Mouse (Mus musculus): Measurements from ENCODE around the gene Asic4. TPM values are rescaled to one million over a fixed set of nuclear protein-coding genes. Genes with fewer than 3 reads are reported as not detected.

Gene Asic4
- polyA plus RNA-seq, 1 experiment from 2014 or later = 1.3 TPM

- no peak overlapping the region for H3K9ac ChIP-seq (ENCODE audit: low read length)
- no peak overlapping the region for H3K4me3 ChIP-seq (replicated peaks; ENCODE audit: low read length)
- H3K4me2 ChIP-seq (ENCODE audit: low read depth, low read length) = no peak overlapping the region
- ATAC-seq (ENCODE audit: insufficient read depth, low FRiP score) = no peak
- peaks cover 10% of the 10 kb centered on the region; the same call in 1 of the 2 replicates for H3K27me3 ChIP-seq (ENCODE audit: control insufficient read depth, insufficient read depth, low read length)
- H3K4me1 ChIP-seq (ENCODE audit: control insufficient read depth, insufficient read depth, low read length) = peaks cover 18% of the 10 kb centered on the region; the same call in 1 of the 2 replicates
- H3K27ac ChIP-seq (ENCODE audit: low read length) = no peak overlapping the region
- peaks cover 13% of the 10 kb centered on the region for H3K36me3 ChIP-seq (ENCODE audit: control insufficient read depth, insufficient read depth, low read length)
- WGBS = 92% methylated on average over 11 of the region's 11 CpGs
- no peaks in the 10 kb centered on the region for H3K9me3 ChIP-seq (replicated peaks; ENCODE audit: control insufficient read depth, low read length)
Observed at GRCm38 (mm10) chr1:75476441-75476840, 26.2 kb downstream of the Asic4 start.

- H3K36me3 ChIP-seq (ENCODE audit: control insufficient read depth, insufficient read depth, low read length) = peaks cover 13% of the 10 kb centered on the region
- peaks cover 18% of the 10 kb centered on the region; the same call in 1 of the 2 replicates for H3K4me1 ChIP-seq (ENCODE audit: control insufficient read depth, insufficient read depth, low read length)
- H3K27me3 ChIP-seq (ENCODE audit: control insufficient read depth, insufficient read depth, low read length) = peaks cover 18% of the 10 kb centered on the region; the same call in 1 of the 2 replicates
- no peak overlapping the region for H3K27ac ChIP-seq (ENCODE audit: low read length)
- 16% methylated on average over 35 of the region's 35 CpGs for WGBS
- H3K4me2 ChIP-seq (ENCODE audit: low read depth, low read length) = peak overlapping the region; percentile 51
- no peak for ATAC-seq (ENCODE audit: insufficient read depth, low FRiP score)
- H3K4me3 ChIP-seq (replicated peaks; ENCODE audit: low read length) = peak overlapping the region; percentile 20; the same call in 1 of the 2 replicates
- no peak overlapping the region for H3K9ac ChIP-seq (ENCODE audit: low read length)
- H3K9me3 ChIP-seq (replicated peaks; ENCODE audit: control insufficient read depth, low read length) = no peaks in the 10 kb centered on the region
Observed at GRCm38 (mm10) chr1:75477264-75477965, 27.2 kb downstream of the Asic4 start.

- H3K4me3 ChIP-seq (replicated peaks; ENCODE audit: low read length) = peak overlapping the region; percentile 75
- peak overlapping the region; percentile 83 for H3K9ac ChIP-seq (ENCODE audit: low read length)
- peak overlapping the region; percentile 51 for H3K4me2 ChIP-seq (ENCODE audit: low read depth, low read length)
- H3K27me3 ChIP-seq (ENCODE audit: control insufficient read depth, insufficient read depth, low read length) = peaks cover 23% of the 10 kb centered on the region
- peaks cover 18% of the 10 kb centered on the region; the same call in 1 of the 2 replicates for H3K4me1 ChIP-seq (ENCODE audit: control insufficient read depth, insufficient read depth, low read length)
- WGBS = 53% methylated on average over 3 of the region's 3 CpGs
- ATAC-seq (ENCODE audit: insufficient read depth, low FRiP score) = no peak
- H3K36me3 ChIP-seq (ENCODE audit: control insufficient read depth, insufficient read depth, low read length) = peaks cover 13% of the 10 kb centered on the region
- no peaks in the 10 kb centered on the region for H3K9me3 ChIP-seq (replicated peaks; ENCODE audit: control insufficient read depth, low read length)
- no peak overlapping the region for H3K27ac ChIP-seq (ENCODE audit: low read length)
Observed at GRCm38 (mm10) chr1:75477966-75478290, 27.7 kb downstream of the Asic4 start.

GRCm38 (mm10) chr1:75478497-75478896 lies 28.3 kb downstream of the Asic4 start:
- Histone ChIP-seq H3K27ac (ENCODE audit: low read length) (peak overlapping the region; percentile 78), H3K9ac (ENCODE audit: low read length) (peak overlapping the region; percentile 83), H3K4me2 (ENCODE audit: low read depth, low read length) (peak overlapping the region; percentile 51), H3K4me3 (replicated peaks; ENCODE audit: low read length) (peak overlapping the region; percentile 75), H3K27me3 (ENCODE audit: control insufficient read depth, insufficient read depth, low read length) (peaks cover 27% of the 10 kb centered on the region), H3K9me3 (replicated peaks; ENCODE audit: control insufficient read depth, low read length) (no peaks in the 10 kb centered on the region), H3K36me3 (ENCODE audit: control insufficient read depth, insufficient read depth, low read length) (peaks cover 13% of the 10 kb centered on the region), H3K4me1 (ENCODE audit: control insufficient read depth, insufficient read depth, low read length) (peaks cover 18% of the 10 kb centered on the region; the same call in 1 of the 2 replicates)
- no peak for ATAC-seq (ENCODE audit: insufficient read depth, low FRiP score)
- 1% methylated on average over 21 of the region's 25 CpGs for WGBS

- WGBS = under 1% methylated on average over 64 of the region's 76 CpGs
- peak; percentile 92 for ATAC-seq (ENCODE audit: insufficient read depth, low FRiP score)
- peaks cover 10% of the 10 kb centered on the region for H3K36me3 ChIP-seq (ENCODE audit: control insufficient read depth, insufficient read depth, low read length)
- peak within 1 kb of the TSS; percentile 75 for H3K4me3 ChIP-seq (replicated peaks; ENCODE audit: low read length)
- peak within 1 kb of the TSS; percentile 78 for H3K27ac ChIP-seq (ENCODE audit: low read length)
- peak within 1 kb of the TSS; percentile 51 for H3K4me2 ChIP-seq (ENCODE audit: low read depth, low read length)
- peak within 1 kb of the TSS; percentile 83 for H3K9ac ChIP-seq (ENCODE audit: low read length)
- H3K27me3 ChIP-seq (ENCODE audit: control insufficient read depth, insufficient read depth, low read length) = peaks cover 30% of the 10 kb centered on the region
- no peaks in the 10 kb centered on the region for H3K9me3 ChIP-seq (replicated peaks; ENCODE audit: control insufficient read depth, low read length)
- H3K4me1 ChIP-seq (ENCODE audit: control insufficient read depth, insufficient read depth, low read length) = peaks cover 18% of the 10 kb centered on the region; the same call in 1 of the 2 replicates
Observed at GRCm38 (mm10) chr1:75478916-75479634, 28.8 kb downstream of the Asic4 start, which contains the start of the genes Chpf and Tmem198. Chpf (minus strand) TSS chr1:75479307. Tmem198 (plus strand) TSS chr1:75479532.

- Histone ChIP-seq H3K4me2 (ENCODE audit: low read depth, low read length) (peak overlapping the region; percentile 51), H3K9me3 (replicated peaks; ENCODE audit: control insufficient read depth, low read length) (no peaks in the 10 kb centered on the region), H3K27me3 (ENCODE audit: control insufficient read depth, insufficient read depth, low read length) (peaks cover 30% of the 10 kb centered on the region), H3K36me3 (ENCODE audit: control insufficient read depth, insufficient read depth, low read length) (peaks cover 10% of the 10 kb centered on the region), H3K27ac (ENCODE audit: low read length) (no peak overlapping the region), H3K9ac (ENCODE audit: low read length) (no peak overlapping the region), H3K4me1 (ENCODE audit: control insufficient read depth, insufficient read depth, low read length) (peaks cover 18% of the 10 kb centered on the region; the same call in 1 of the 2 replicates), H3K4me3 (replicated peaks; ENCODE audit: low read length) (peak overlapping the region; percentile 75)
- no peak for ATAC-seq (ENCODE audit: insufficient read depth, low FRiP score)
- WGBS = under 1% methylated on average over 24 of the region's 24 CpGs
Observed at GRCm38 (mm10) chr1:75479635-75479989, 29.4 kb downstream of the Asic4 start.

GRCm38 (mm10) chr1:75480036-75480435 lies 29.8 kb downstream of the Asic4 start:
- Histone ChIP-seq H3K4me3 (replicated peaks; ENCODE audit: low read length) (peak overlapping the region; percentile 75), H3K36me3 (ENCODE audit: control insufficient read depth, insufficient read depth, low read length) (peaks cover 8% of the 10 kb centered on the region), H3K27ac (ENCODE audit: low read length) (no peak overlapping the region), H3K4me1 (ENCODE audit: control insufficient read depth, insufficient read depth, low read length) (peaks cover 18% of the 10 kb centered on the region; the same call in 1 of the 2 replicates), H3K9me3 (replicated peaks; ENCODE audit: control insufficient read depth, low read length) (no peaks in the 10 kb centered on the region), H3K27me3 (ENCODE audit: control insufficient read depth, insufficient read depth, low read length) (peaks cover 32% of the 10 kb centered on the region), H3K4me2 (ENCODE audit: low read depth, low read length) (peak overlapping the region; percentile 51), H3K9ac (ENCODE audit: low read length) (no peak overlapping the region)
- ATAC-seq (ENCODE audit: insufficient read depth, low FRiP score) = no peak
- 19% methylated on average over 13 of the region's 13 CpGs for WGBS

- 80% methylated on average over 7 of the region's 7 CpGs for WGBS
- Histone ChIP-seq H3K27ac (ENCODE audit: low read length) (no peak overlapping the region), H3K9me3 (replicated peaks; ENCODE audit: control insufficient read depth, low read length) (no peaks in the 10 kb centered on the region), H3K9ac (ENCODE audit: low read length) (no peak overlapping the region), H3K4me3 (replicated peaks; ENCODE audit: low read length) (no peak overlapping the region), H3K36me3 (ENCODE audit: control insufficient read depth, insufficient read depth, low read length) (peaks cover under 1% of the 10 kb centered on the region), H3K4me2 (ENCODE audit: low read depth, low read length) (no peak overlapping the region), H3K27me3 (ENCODE audit: control insufficient read depth, insufficient read depth, low read length) (peaks cover 39% of the 10 kb centered on the region), H3K4me1 (ENCODE audit: control insufficient read depth, insufficient read depth, low read length) (peaks cover 18% of the 10 kb centered on the region; the same call in 1 of the 2 replicates)
- ATAC-seq (ENCODE audit: insufficient read depth, low FRiP score) = no peak
Observed at GRCm38 (mm10) chr1:75480735-75481134, 30.5 kb downstream of the Asic4 start.

- H3K36me3 ChIP-seq (ENCODE audit: control insufficient read depth, insufficient read depth, low read length) = peaks cover 9% of the 10 kb centered on the region; the same call in 1 of the 2 replicates
- H3K9me3 ChIP-seq (replicated peaks; ENCODE audit: control insufficient read depth, low read length) = no peaks in the 10 kb centered on the region
- ATAC-seq (ENCODE audit: insufficient read depth, low FRiP score) = no peak
- no peak overlapping the region for H3K27ac ChIP-seq (ENCODE audit: low read length)
- H3K27me3 ChIP-seq (ENCODE audit: control insufficient read depth, insufficient read depth, low read length) = peaks cover 38% of the 10 kb centered on the region
- H3K9ac ChIP-seq (ENCODE audit: low read length) = no peak overlapping the region
- peaks cover 6% of the 10 kb centered on the region; the same call in 1 of the 2 replicates for H3K4me1 ChIP-seq (ENCODE audit: control insufficient read depth, insufficient read depth, low read length)
- peak overlapping the region; percentile 67; the same call in 1 of the 2 replicates for H3K4me2 ChIP-seq (ENCODE audit: low read depth, low read length)
- no peak overlapping the region for H3K4me3 ChIP-seq (replicated peaks; ENCODE audit: low read length)
- WGBS = 13% methylated on average over 24 of the region's 24 CpGs
Observed at GRCm38 (mm10) chr1:75486561-75486960, 36.3 kb downstream of the Asic4 start.
